Mouse (Mus musculus): ENCODE measurements around the gene Rabgap1l. TPM values are rescaled to one million over a fixed set of nuclear protein-coding genes. Genes with fewer than 3 reads are reported as not detected.
"Not testable (repeated sequence)": the region's sequence is repeated elsewhere in the genome, so short reads cannot be mapped to it uniquely, and the experiment has no call there.

The Rabgap1l gene
- polyA plus RNA-seq, 1 experiment = 29.9 TPM

- Histone ChIP-seq H3K4me1 (ENCODE audit: control insufficient read depth, insufficient read depth, low read length) (no peaks in the 10 kb centered on the region), H3K4me3 (ENCODE audit: insufficient read depth, low read length) (no peak overlapping the region), H3K27ac (ENCODE audit: insufficient read depth, low read depth, low read length) (no peak overlapping the region)
- TF ChIP-seq POLR2A (IDR thresholded peaks at IDR 0.05; ENCODE audit: borderline replicate concordance, low read depth, low read length) = no peak
- TF ChIP-seq CTCF (IDR thresholded peaks at IDR 0.05; ENCODE audit: low read depth, low read length) = no peak
These were observed 174.8 kb downstream of the Rabgap1l start for GRCm38 (mm10) chr1:160618201-160618600.

DNA sequence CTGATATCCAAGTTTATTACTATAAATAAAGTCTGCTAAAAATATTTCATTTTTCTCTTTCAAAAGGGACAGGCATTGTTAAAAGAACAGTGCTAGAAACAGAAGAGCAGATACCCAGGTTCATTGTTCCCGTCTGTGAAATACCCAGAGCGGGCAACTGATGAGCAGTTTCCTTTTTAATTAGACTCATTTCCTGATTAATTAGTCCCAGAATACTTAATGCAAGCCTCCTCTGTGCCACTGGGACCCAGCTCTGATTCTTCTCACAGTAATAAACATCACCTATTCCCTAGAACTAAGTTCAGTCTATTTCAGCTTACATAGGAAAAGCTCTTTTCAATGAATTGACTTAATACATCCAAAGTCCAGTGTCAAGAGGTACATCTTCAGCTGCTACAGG, 186.6 kb downstream of the Rabgap1l start:
- no peak for TF ChIP-seq CTCF (IDR thresholded peaks at IDR 0.05; ENCODE audit: low read depth, low read length)
- TF ChIP-seq POLR2A (IDR thresholded peaks at IDR 0.05; ENCODE audit: borderline replicate concordance, low read depth, low read length) = no peak
- no peaks in the 10 kb centered on the region for H3K4me1 ChIP-seq (ENCODE audit: control insufficient read depth, insufficient read depth, low read length)

GRCm38 (mm10) chr1:160603312-160603711, 189.7 kb downstream of the Rabgap1l start:
- H3K4me1 ChIP-seq (ENCODE audit: control insufficient read depth, insufficient read depth, low read length); H3K4me3 ChIP-seq (ENCODE audit: insufficient read depth, low read length); H3K27ac ChIP-seq (ENCODE audit: insufficient read depth, low read depth, low read length): not testable (repeated sequence)

More for the DNA sequence above, 186.6 kb downstream of the Rabgap1l start:
- no peak overlapping the region for H3K4me3 ChIP-seq (ENCODE audit: insufficient read depth, low read length)
- H3K27ac ChIP-seq (ENCODE audit: insufficient read depth, low read depth, low read length) = no peak overlapping the region

DNA sequence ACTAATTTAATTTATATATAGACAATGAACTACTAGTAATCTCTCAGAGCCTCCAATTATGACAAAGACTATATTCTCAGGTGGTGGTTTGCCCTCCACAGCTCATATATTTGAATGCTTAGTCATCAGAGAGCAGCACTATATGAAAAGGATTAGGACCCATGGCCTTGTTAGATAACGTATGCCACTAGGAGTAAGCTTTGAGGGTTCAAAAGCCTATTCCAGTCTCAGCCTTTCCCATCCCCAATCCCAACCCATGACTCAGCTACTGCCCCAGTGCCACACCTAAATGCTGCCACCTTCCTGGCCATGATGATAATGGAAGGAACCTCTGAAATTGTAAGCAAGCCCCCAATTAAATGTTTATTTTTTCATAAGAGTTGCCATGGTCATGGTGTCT, 195.6 kb downstream of the Rabgap1l start:
- H3K27ac ChIP-seq (ENCODE audit: insufficient read depth, low read depth, low read length) = no peak overlapping the region
- no peaks in the 10 kb centered on the region for H3K4me1 ChIP-seq (ENCODE audit: control insufficient read depth, insufficient read depth, low read length)
- TF ChIP-seq POLR2A (IDR thresholded peaks at IDR 0.05; ENCODE audit: borderline replicate concordance, low read depth, low read length) (no peak), CTCF (IDR thresholded peaks at IDR 0.05; ENCODE audit: low read depth, low read length) (no peak)
- no peak overlapping the region for H3K4me3 ChIP-seq (ENCODE audit: insufficient read depth, low read length)

DNA sequence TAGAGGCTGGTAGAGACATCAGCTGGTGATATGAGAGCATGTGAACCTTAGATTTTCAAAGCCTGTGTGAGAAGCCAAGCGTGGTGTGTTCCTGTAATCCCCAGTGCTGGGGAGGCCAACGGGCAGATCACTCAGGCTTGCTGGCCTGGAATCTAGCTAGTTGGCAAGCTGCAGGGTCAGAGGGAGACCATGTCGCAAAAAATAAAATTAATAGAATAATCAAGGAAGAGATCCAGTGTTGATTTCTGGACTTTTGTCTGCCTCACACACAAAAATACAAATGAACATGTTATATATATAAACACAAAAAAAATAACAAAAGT, 196.1 kb downstream of the Rabgap1l start:
- no peak overlapping the region for H3K4me3 ChIP-seq (ENCODE audit: insufficient read depth, low read length)
- H3K27ac ChIP-seq (ENCODE audit: insufficient read depth, low read depth, low read length) = no peak overlapping the region
- TF ChIP-seq POLR2A (IDR thresholded peaks at IDR 0.05; ENCODE audit: borderline replicate concordance, low read depth, low read length) (no peak), CTCF (IDR thresholded peaks at IDR 0.05; ENCODE audit: low read depth, low read length) (no peak)
- no peaks in the 10 kb centered on the region for H3K4me1 ChIP-seq (ENCODE audit: control insufficient read depth, insufficient read depth, low read length)

DNA sequence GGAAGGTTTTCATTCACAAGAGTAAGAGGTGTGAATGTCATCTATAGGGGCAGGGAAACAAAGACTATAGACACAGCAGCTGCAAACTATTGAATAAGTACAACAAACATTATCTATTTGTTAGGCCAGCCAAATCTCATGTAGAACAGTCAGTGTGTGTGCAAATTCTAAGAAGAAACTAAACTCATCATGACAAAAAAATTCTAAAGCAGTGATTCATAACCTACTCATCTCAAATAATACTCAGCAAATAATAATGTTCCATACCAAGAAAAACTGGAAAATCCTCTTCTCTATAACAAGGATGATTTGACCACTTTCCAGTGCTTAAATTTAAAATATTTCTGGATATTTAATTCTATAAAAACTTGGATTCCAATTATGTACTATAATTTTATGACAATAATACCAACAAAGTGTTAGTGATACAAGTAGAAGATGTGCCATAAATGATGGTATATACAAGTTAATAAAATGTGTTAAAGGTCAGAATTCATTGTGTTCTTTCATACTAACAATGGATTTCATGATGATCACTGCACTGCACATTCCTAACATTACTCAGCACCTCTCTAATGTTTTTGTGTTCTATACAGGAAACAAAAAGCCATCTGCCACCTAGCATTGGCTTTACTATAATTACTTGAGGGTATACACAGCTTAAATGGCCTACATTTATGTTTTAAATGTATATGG, 196.6 kb downstream of the Rabgap1l start:
- H3K27ac ChIP-seq (ENCODE audit: insufficient read depth, low read depth, low read length) = no peak overlapping the region
- no peak for TF ChIP-seq POLR2A (IDR thresholded peaks at IDR 0.05; ENCODE audit: borderline replicate concordance, low read depth, low read length)
- no peaks in the 10 kb centered on the region for H3K4me1 ChIP-seq (ENCODE audit: control insufficient read depth, insufficient read depth, low read length)
- H3K4me3 ChIP-seq (ENCODE audit: insufficient read depth, low read length) = no peak overlapping the region

DNA sequence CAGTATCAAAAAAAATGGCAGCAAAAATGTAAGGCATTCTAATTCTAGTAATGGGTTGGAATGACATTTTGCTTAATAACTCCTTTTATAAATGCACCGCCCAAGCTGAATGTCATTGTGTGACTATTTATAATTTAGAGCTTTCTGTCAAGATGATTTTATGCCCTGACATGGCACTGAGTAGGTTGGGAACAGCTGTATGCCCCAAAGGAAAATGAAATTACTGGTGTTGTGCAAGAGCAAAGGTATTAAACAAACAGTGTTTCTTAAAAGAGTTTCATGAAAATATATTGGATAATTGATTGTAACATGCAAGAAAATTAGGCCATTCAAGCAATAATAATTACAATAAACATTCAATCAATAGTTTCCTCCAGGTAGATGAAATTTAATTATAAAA, 198.4 kb downstream of the Rabgap1l start:
- TF ChIP-seq CTCF (IDR thresholded peaks at IDR 0.05; ENCODE audit: low read depth, low read length) (no peak), POLR2A (IDR thresholded peaks at IDR 0.05; ENCODE audit: borderline replicate concordance, low read depth, low read length) (no peak)
- Histone ChIP-seq H3K4me1 (ENCODE audit: control insufficient read depth, insufficient read depth, low read length) (no peaks in the 10 kb centered on the region), H3K27ac (ENCODE audit: insufficient read depth, low read depth, low read length) (no peak overlapping the region), H3K4me3 (ENCODE audit: insufficient read depth, low read length) (no peak overlapping the region)

- H3K27ac ChIP-seq (ENCODE audit: insufficient read depth, low read depth, low read length) = no peak overlapping the region
- H3K4me3 ChIP-seq (ENCODE audit: insufficient read depth, low read length) = no peak overlapping the region
- no peak for TF ChIP-seq CTCF (IDR thresholded peaks at IDR 0.05; ENCODE audit: low read depth, low read length)
- H3K4me1 ChIP-seq (ENCODE audit: control insufficient read depth, insufficient read depth, low read length) = no peaks in the 10 kb centered on the region
These were observed 198.9 kb downstream of the Rabgap1l start for GRCm38 (mm10) chr1:160594066-160594465.

- Histone ChIP-seq H3K4me1 (ENCODE audit: control insufficient read depth, insufficient read depth, low read length) (no peaks in the 10 kb centered on the region), H3K4me3 (ENCODE audit: insufficient read depth, low read length) (no peak overlapping the region), H3K27ac (ENCODE audit: insufficient read depth, low read depth, low read length) (no peak overlapping the region)
- TF ChIP-seq CTCF (IDR thresholded peaks at IDR 0.05; ENCODE audit: low read depth, low read length) = no peak
- no peak for TF ChIP-seq POLR2A (IDR thresholded peaks at IDR 0.05; ENCODE audit: borderline replicate concordance, low read depth, low read length)
These were observed 204.0 kb downstream of the Rabgap1l start for GRCm38 (mm10) chr1:160588911-160589590.

- TF ChIP-seq POLR2A (IDR thresholded peaks at IDR 0.05; ENCODE audit: borderline replicate concordance, low read depth, low read length) = no peak
- TF ChIP-seq CTCF (IDR thresholded peaks at IDR 0.05; ENCODE audit: low read depth, low read length) = no peak
- Histone ChIP-seq H3K4me3 (ENCODE audit: insufficient read depth, low read length) (no peak overlapping the region), H3K27ac (ENCODE audit: insufficient read depth, low read depth, low read length) (no peak overlapping the region), H3K4me1 (ENCODE audit: control insufficient read depth, insufficient read depth, low read length) (no peaks in the 10 kb centered on the region)
These were observed 213.4 kb downstream of the Rabgap1l start for GRCm38 (mm10) chr1:160579309-160580233.
